Mouse (Mus musculus): ENCODE data around the gene Kcng1.

- TF ChIP-seq CTCF (IDR thresholded peaks at IDR 0.05; ENCODE audit: insufficient read depth, low read length) (no peak), POLR2A (IDR thresholded peaks at IDR 0.05; ENCODE audit: borderline replicate concordance, extremely low read depth, low read depth, low read length) (no peak)
Measured at GRCm38 (mm10) chr2:168285143-168285542, 3.6 kb upstream of the Kcng1 start.

All from lung, adult 2 months (tissue).